Mouse (Mus musculus) intestine, embryonic 15.5 days (tissue): ENCODE results near the gene Ctxn2. TPM values are rescaled to one million over a fixed set of nuclear protein-coding genes. Genes with fewer than 3 reads are reported as not detected.
A peak's percentile ranks its signal among the peaks of the same experiment; 100 is the strongest.

ENCODE experiments used
- ATAC-seq: fragments of 200-750 bp; cut with Nextera tagmentation; 2 replicates; pipeline ENCODE4 v1.8.0; 2017; ENCODE audit warnings: moderate TSS enrichment, moderate library complexity
- H3K27ac ChIP-seq: fragments of 300-500 bp; sonication (generic); 2 replicates; pipeline ENCODE4 v1.5.1; 2015; ENCODE audit warnings: mild to moderate bottlenecking, inconsistent platforms
- H3K27me3 ChIP-seq: fragments of 300-500 bp; sonication (generic); replicated peaks from 2 replicates; pipeline ENCODE4 v1.6.1; 2015; ENCODE audit warnings: inconsistent platforms
- H3K36me3 ChIP-seq: fragments of 300-500 bp; sonication (generic); 2 replicates; pipeline ENCODE4 v1.6.1; 2015; ENCODE audit warnings: inconsistent platforms
- H3K4me1 ChIP-seq: fragments of 300-500 bp; sonication (generic); replicated peaks from 2 replicates; pipeline ENCODE4 v1.6.1; 2015; ENCODE audit warnings: inconsistent platforms
- H3K4me2 ChIP-seq: fragments of 300-500 bp; sonication (generic); replicated peaks from 2 replicates; pipeline ENCODE4 v1.6.1; 2015; ENCODE audit warnings: mild to moderate bottlenecking, inconsistent platforms
- H3K4me3 ChIP-seq: fragments of 300-500 bp; sonication (generic); replicated peaks from 2 replicates; pipeline ENCODE4 v1.5.1; 2015; ENCODE audit warnings: inconsistent platforms
- H3K9ac ChIP-seq: fragments of 300-500 bp; sonication (generic); 2 replicates; pipeline ENCODE4 v1.6.1; 2015; ENCODE audit warnings: inconsistent platforms
- H3K9me3 ChIP-seq: fragments of 300-500 bp; sonication (generic); 2 replicates; pipeline ENCODE4 v1.6.1; 2016; ENCODE audit warnings: inconsistent platforms
- WGBS: fragments of 180-500 bp; shearing (Covaris S2); methylation state at CpG from one replicate; pipeline ENCODE4 v1.1.7; 2015; 5-methylcytosine and 5-hydroxymethylcytosine counted together
- polyA plus RNA-seq: library from polyadenylated mRNA; unstranded; fragments of >200 nt; fragmentation: Nextera tagmentation; extraction: Ambion mirVana; gene quantifications from 2 replicates; pipeline ENCODE4 v1.2.1, GENCODE M21; 2015

Gene Ctxn2
- polyA plus RNA-seq, 1 experiment from 2014 or later = not detected

GRCm38 (mm10) chr2:125136846-125137245 is 354 bp downstream of the Ctxn2 start:
- 27% methylated on average over 7 of the region's 7 CpGs for WGBS
- H3K9ac ChIP-seq = no peak overlapping the region
- H3K27me3 ChIP-seq = no peaks in the 10 kb centered on the region
- ATAC-seq = no peak
- H3K4me1 ChIP-seq = no peaks in the 10 kb centered on the region
- no peak overlapping the region for H3K4me3 ChIP-seq
- no peaks in the 10 kb centered on the region for H3K36me3 ChIP-seq
- no peak overlapping the region for H3K27ac ChIP-seq
- peak overlapping the region; percentile 59 for H3K4me2 ChIP-seq
- H3K9me3 ChIP-seq = no peaks in the 10 kb centered on the region

GRCm38 (mm10) chr2:125142336-125142735 is 5.8 kb downstream of the Ctxn2 start:
- Histone ChIP-seq H3K9me3 (no peaks in the 10 kb centered on the region), H3K27ac (no peak overlapping the region)

GRCm38 (mm10) chr2:125152388-125152787 is 15.9 kb downstream of the Ctxn2 start, which contains the start of gene Slc12a1:
Gene Slc12a1 (plus strand): TSS chr2:125152505.
- Histone ChIP-seq H3K36me3 (no peaks in the 10 kb centered on the region), H3K4me3 (no peak within 1 kb of the TSS), H3K4me1 (no peaks in the 10 kb centered on the region), H3K27me3 (no peaks in the 10 kb centered on the region), H3K9me3 (no peaks in the 10 kb centered on the region), H3K9ac (no peak within 1 kb of the TSS), H3K27ac (no peak within 1 kb of the TSS), H3K4me2 (no peak within 1 kb of the TSS)
- WGBS = 86% methylated on average over 6 of the region's 6 CpGs
- ATAC-seq = no peak

More at GRCm38 (mm10) chr2:125142336-125142735, 5.8 kb downstream of the Ctxn2 start:
- H3K27me3 ChIP-seq = no peaks in the 10 kb centered on the region
- no peak overlapping the region for H3K4me3 ChIP-seq
- ATAC-seq = no peak
- no peak overlapping the region for H3K9ac ChIP-seq
- H3K4me1 ChIP-seq = no peaks in the 10 kb centered on the region
- no peak overlapping the region for H3K4me2 ChIP-seq
- H3K36me3 ChIP-seq = no peaks in the 10 kb centered on the region

- no peaks in the 10 kb centered on the region for H3K27me3 ChIP-seq
- H3K9ac ChIP-seq = no peak overlapping the region
- 70% methylated on average over 9 of the region's 9 CpGs for WGBS
- no peaks in the 10 kb centered on the region for H3K36me3 ChIP-seq
- H3K4me1 ChIP-seq = no peaks in the 10 kb centered on the region
- H3K4me3 ChIP-seq = no peak overlapping the region
- H3K4me2 ChIP-seq = no peak overlapping the region
- no peaks in the 10 kb centered on the region for H3K9me3 ChIP-seq
- no peak overlapping the region for H3K27ac ChIP-seq
- ATAC-seq = no peak
Measured at GRCm38 (mm10) chr2:125154294-125154693, 17.8 kb downstream of the Ctxn2 start.

- H3K36me3 ChIP-seq = no peaks in the 10 kb centered on the region
- no peak overlapping the region for H3K4me3 ChIP-seq
- 17% methylated on average over 2 of the region's 2 CpGs for WGBS
- no peak overlapping the region for H3K9ac ChIP-seq
- H3K27me3 ChIP-seq = no peaks in the 10 kb centered on the region
- no peak overlapping the region for H3K4me2 ChIP-seq
- no peak overlapping the region for H3K27ac ChIP-seq
- H3K4me1 ChIP-seq = no peaks in the 10 kb centered on the region
- H3K9me3 ChIP-seq = no peaks in the 10 kb centered on the region
- no peak for ATAC-seq
Measured at GRCm38 (mm10) chr2:125155504-125155903, 19.0 kb downstream of the Ctxn2 start.

- Histone ChIP-seq H3K9ac (no peak overlapping the region), H3K36me3 (no peaks in the 10 kb centered on the region), H3K9me3 (no peaks in the 10 kb centered on the region), H3K27ac (no peak overlapping the region), H3K27me3 (no peaks in the 10 kb centered on the region), H3K4me2 (no peak overlapping the region), H3K4me1 (no peaks in the 10 kb centered on the region), H3K4me3 (no peak overlapping the region)
- no peak for ATAC-seq
- WGBS = 82% methylated on average over 4 of the region's 4 CpGs
Measured at GRCm38 (mm10) chr2:125162012-125162470, 25.5 kb downstream of the Ctxn2 start.

GRCm38 (mm10) chr2:125178225-125178798 is 41.8 kb downstream of the Ctxn2 start:
- Histone ChIP-seq H3K4me1 (no peaks in the 10 kb centered on the region), H3K27ac (no peak overlapping the region), H3K27me3 (no peaks in the 10 kb centered on the region), H3K9me3 (no peaks in the 10 kb centered on the region), H3K4me2 (no peak overlapping the region), H3K36me3 (no peaks in the 10 kb centered on the region), H3K9ac (no peak overlapping the region), H3K4me3 (no peak overlapping the region)
- no peak for ATAC-seq
- WGBS = 78% methylated on average over 7 of the region's 7 CpGs

GRCm38 (mm10) chr2:125187904-125188303 is 51.4 kb downstream of the Ctxn2 start:
- Histone ChIP-seq H3K4me2 (no peak overlapping the region), H3K9me3 (no peaks in the 10 kb centered on the region), H3K9ac (no peak overlapping the region), H3K27me3 (no peaks in the 10 kb centered on the region), H3K4me1 (no peaks in the 10 kb centered on the region), H3K4me3 (no peak overlapping the region), H3K36me3 (no peaks in the 10 kb centered on the region), H3K27ac (no peak overlapping the region)
- ATAC-seq = no peak
- 68% methylated on average over 11 of the region's 11 CpGs for WGBS

- Histone ChIP-seq H3K4me3 (no peak overlapping the region), H3K27me3 (no peaks in the 10 kb centered on the region), H3K9ac (no peak overlapping the region), H3K27ac (no peak overlapping the region), H3K4me1 (no peaks in the 10 kb centered on the region), H3K36me3 (no peaks in the 10 kb centered on the region), H3K9me3 (no peaks in the 10 kb centered on the region), H3K4me2 (no peak overlapping the region)
- 0 out of 2 replicates have a peak, but pooled peaks have one; percentile 58 for ATAC-seq
- WGBS = 2% methylated on average over 2 of the region's 2 CpGs
Measured at GRCm38 (mm10) chr2:125189197-125189596, 52.7 kb downstream of the Ctxn2 start.

- no peak overlapping the region for H3K27ac ChIP-seq
- H3K4me2 ChIP-seq = no peak overlapping the region
- no peak for ATAC-seq
- no peak overlapping the region for H3K9ac ChIP-seq
- H3K36me3 ChIP-seq = no peaks in the 10 kb centered on the region
- H3K9me3 ChIP-seq = no peaks in the 10 kb centered on the region
- no peaks in the 10 kb centered on the region for H3K4me1 ChIP-seq
- H3K27me3 ChIP-seq = no peaks in the 10 kb centered on the region
- no peak overlapping the region for H3K4me3 ChIP-seq
Measured at GRCm38 (mm10) chr2:125192905-125193304, 56.4 kb downstream of the Ctxn2 start.

- Histone ChIP-seq H3K4me2 (no peak overlapping the region), H3K27ac (no peak overlapping the region), H3K9ac (no peak overlapping the region), H3K36me3 (no peaks in the 10 kb centered on the region), H3K9me3 (no peaks in the 10 kb centered on the region), H3K4me1 (no peaks in the 10 kb centered on the region), H3K27me3 (no peaks in the 10 kb centered on the region), H3K4me3 (no peak overlapping the region)
- no peak for ATAC-seq
- 73% methylated on average over 7 of the region's 7 CpGs for WGBS
Measured at GRCm38 (mm10) chr2:125196771-125197170, 60.3 kb downstream of the Ctxn2 start.
